Comparison of ENCODE assay signal across 15 mouse cellular contexts in the genomic region with DNA sequence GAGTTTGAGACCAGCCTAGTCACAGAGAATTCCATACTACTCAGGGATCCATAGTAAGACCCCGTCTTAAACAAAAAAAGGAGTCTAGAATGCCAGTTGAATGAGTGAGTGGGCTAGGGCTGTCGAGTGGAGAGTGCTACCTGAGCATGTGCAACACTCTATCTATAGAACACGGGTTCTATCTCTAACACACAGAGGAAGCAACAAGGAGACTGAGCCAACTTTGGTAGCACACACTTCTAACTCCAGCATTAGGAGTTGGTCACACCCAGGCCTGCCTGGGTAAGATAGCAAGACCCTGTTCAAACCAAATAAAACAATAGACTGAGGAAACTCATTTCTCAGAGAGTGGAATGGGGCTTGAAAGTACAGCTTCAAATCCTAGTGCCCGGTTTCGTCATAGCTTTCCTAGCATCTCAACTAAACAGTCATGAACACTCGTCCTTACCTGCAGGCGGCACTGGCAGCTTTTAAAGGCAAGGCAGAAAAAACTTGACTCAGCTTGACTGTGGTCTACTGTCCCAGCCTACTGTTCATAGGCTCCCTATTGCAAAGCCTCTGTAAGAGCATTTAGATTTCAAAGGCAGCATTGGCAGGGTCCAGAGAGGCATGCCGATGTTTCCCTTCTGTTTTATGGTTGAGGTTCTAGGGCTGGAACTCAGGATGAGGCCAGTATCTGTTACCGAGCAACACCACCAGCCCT. TPM values are rescaled to one million over a fixed set of nuclear protein-coding genes. Genes with fewer than 3 reads are reported as not detected.
DNase-seq lines count a peak whose midpoint lies in the region; ATAC-seq and TF ChIP-seq lines count a peak whose summit lies in the region.
"Had no signal": no experiment of that assay in that cellular context is flagged by ENCODE, and none has a peak within 500 bp of the region (broad histone marks: within the 10 kb centered on the region; RNA-seq: fewer than 3 reads in every experiment).

No protein-coding gene starts in this region.

- H3K36me3 ChIP-seq in heart, embryonic 10.5 days, result peaks cover 89% of the 10 kb centered on the region
- peaks cover 93% of the 10 kb centered on the region for H3K36me3 ChIP-seq in G1E (replicated peaks)
- peaks cover 89% of the 10 kb centered on the region for H3K36me3 ChIP-seq in liver, embryonic 15.5 days (replicated peaks)

- H3K9me3 ChIP-seq in heart, embryonic 10.5 days, result no peaks in the 10 kb centered on the region
- no peaks in the 10 kb centered on the region for H3K9me3 ChIP-seq in G1E (replicated peaks)
- H3K9me3 ChIP-seq in liver, embryonic 15.5 days (replicated peaks), result no peaks in the 10 kb centered on the region
- H3K9me3 ChIP-seq: embryonic facial prominence, embryonic 15.5 days; midbrain, embryonic 15.5 days had no signal

- intact Hi-C loops in heart, postnatal 10 days (cut with DNase I), result no loop called here
- intact Hi-C loops in left cerebral cortex, postnatal 25 days (cut with DNase I), result no loop called here

- peak overlapping the region; percentile 56 for H3K4me2 ChIP-seq in liver, embryonic 15.5 days
- H3K4me2 ChIP-seq: embryonic facial prominence, embryonic 15.5 days; midbrain, embryonic 15.5 days had no signal

- peak; percentile 84 for ATAC-seq in G1E (ENCODE audit: extremely low read depth, insufficient number of reproducible peaks, low FRiP score, poor library complexity, severe bottlenecking)
- ATAC-seq in erythroblast, adult 5-6 weeks (replicated peaks; ENCODE audit: low FRiP score, poor library complexity, severe bottlenecking), result peak; percentile 92
- peak; percentile 99 for ATAC-seq in liver, embryonic 15.5 days (ENCODE audit: insufficient read depth)
- ATAC-seq: forebrain, embryonic 16.5 days; midbrain, embryonic 15.5 days had no signal

- H3K4me3 ChIP-seq in heart, embryonic 10.5 days, result no peak overlapping the region
- H3K4me3 ChIP-seq in G1E (ENCODE audit: low read depth, low read length), result peak overlapping the region; percentile 11; the same call in 1 of the 2 replicates
- H3K4me3 ChIP-seq in liver, embryonic 15.5 days (replicated peaks), result 0 out of 2 replicates have a peak overlapping the region, but pooled peaks have one; percentile 2
- H3K4me3 ChIP-seq: embryonic facial prominence, embryonic 15.5 days; gastrocnemius, adult 2 months; midbrain, embryonic 15.5 days had no signal

- peak overlapping the region; percentile 31; the same call in 1 of the 2 replicates for H3K9ac ChIP-seq in liver, embryonic 15.5 days
- H3K9ac ChIP-seq: embryonic facial prominence, embryonic 15.5 days; midbrain, embryonic 15.5 days had no signal

- DNase-seq in heart, embryonic 10.5 days (ENCODE audit: low spot score), result peak; percentile 83
- DNase-seq in heart, postnatal 10 days, result no peak
- no peak for DNase-seq in G1E (ENCODE audit: low spot score)
- DNase-seq in left cerebral cortex, adult 18-20 months (ENCODE audit: low spot score in 2 of 2), result no peak
- DNase-seq in left cerebral cortex, postnatal 25 days (ENCODE audit: low spot score in 2 of 2), result no peak
- no peak for DNase-seq in cerebellum, postnatal 4 days (ENCODE audit: low spot score in 2 of 2)
- DNase-seq: gastrocnemius, adult 2 months; heart, postnatal 4 days; right cerebral cortex, postnatal 14 days; thymus, postnatal 36 days had no signal

- peaks cover 3% of the 10 kb centered on the region for H3K4me1 ChIP-seq in heart, embryonic 10.5 days
- peaks cover 62% of the 10 kb centered on the region for H3K4me1 ChIP-seq in G1E (ENCODE audit: insufficient read depth, low read depth, low read length)
- H3K4me1 ChIP-seq in liver, embryonic 15.5 days (replicated peaks), result peaks cover 70% of the 10 kb centered on the region

- TF ChIP-seq CTCF in G1E (IDR thresholded peaks at IDR 0.05; ENCODE audit: low read depth, low read length), result no peak

- 83% methylated on average over 9 of the region's 9 CpGs for WGBS in heart, embryonic 10.5 days
- WGBS in liver, embryonic 15.5 days (ENCODE audit: insufficient replicate concordance), result 33% methylated on average over 9 of the region's 9 CpGs

- no peaks in the 10 kb centered on the region for H3K27me3 ChIP-seq in heart, embryonic 10.5 days (ENCODE audit: insufficient read depth, poor library complexity, severe bottlenecking)
- H3K27me3 ChIP-seq in G1E (ENCODE audit: insufficient read depth, low read length), result no peaks in the 10 kb centered on the region
- no peaks in the 10 kb centered on the region for H3K27me3 ChIP-seq in liver, embryonic 15.5 days
- H3K27me3 ChIP-seq: embryonic facial prominence, embryonic 15.5 days; midbrain, embryonic 15.5 days had no signal

- H3K27ac ChIP-seq in heart, embryonic 10.5 days, result peak overlapping the region; percentile 75
- H3K27ac ChIP-seq in liver, embryonic 15.5 days (replicated peaks), result peak overlapping the region; percentile 95
- H3K27ac ChIP-seq: embryonic facial prominence, embryonic 15.5 days; gastrocnemius, adult 2 months; midbrain, embryonic 15.5 days had no signal

RNA-seq across cellular contexts. Expression of a gene that starts 6.4 kb away (rescaled TPM):
- 1.6 and 2.1 TPM in 2 replicates for polyA plus RNA-seq in heart, embryonic 10.5 days (2016; fragmentation: Nextera tagmentation; extraction: Ambion mirVana)
- 1 to 10 TPM; 3.0 to 3.5 TPM for total RNA-seq in heart, postnatal 10 days (2021)
- total RNA-seq in G1E (2014; fragmentation: Nextera tagmentation) (2.7 and 9.6 TPM in 2 replicates), G1E (2017) (1.2 and 2.0 TPM in 2 replicates)
- polyA plus RNA-seq in G1E (2012), result 0.05 TPM in 1 of 2 replicates, not detected in the other
- 2.5 and 4.8 TPM in 2 replicates for total RNA-seq in erythroblast, adult 5-6 weeks (2015; ENCODE audit: low replicate concordance)
- 6.3 and 16.2 TPM in 2 replicates for total RNA-seq in erythroblast, adult 5-6 weeks (2017; ENCODE audit: low replicate concordance)
- 2.1 and 2.4 TPM in 2 replicates for polyA plus RNA-seq in liver, embryonic 15.5 days (2015; fragmentation: Nextera tagmentation; extraction: Ambion mirVana)
- total RNA-seq in left cerebral cortex, adult 18-20 months (2021), result 1 to 10 TPM; 3.3 to 8.3 TPM
- total RNA-seq in left cerebral cortex, postnatal 25 days (2021), result 1 to 10 TPM; 3.5 to 7.2 TPM

RNA-seq across cellular contexts. Expression of a gene that starts 6.4 kb away (rescaled TPM):
- polyA plus RNA-seq in heart, embryonic 10.5 days (2016; fragmentation: Nextera tagmentation; extraction: Ambion mirVana), result 36.5 and 42.8 TPM in 2 replicates
- 10 to 100 TPM; 21.9 to 23.0 TPM for total RNA-seq in heart, postnatal 10 days (2021)
- total RNA-seq in G1E (2014; fragmentation: Nextera tagmentation), result 36.4 and 38.8 TPM in 2 replicates
- 59.8 and 60.8 TPM in 2 replicates for total RNA-seq in G1E (2017)
- polyA plus RNA-seq in G1E (2012), result 6.0 and 9.9 TPM in 2 replicates
- 10.4 and 19.9 TPM in 2 replicates for total RNA-seq in erythroblast, adult 5-6 weeks (2015; ENCODE audit: low replicate concordance)
- total RNA-seq in erythroblast, adult 5-6 weeks (2017; ENCODE audit: low replicate concordance), result 48.5 and 68.2 TPM in 2 replicates
- 21.6 and 26.0 TPM in 2 replicates for polyA plus RNA-seq in liver, embryonic 15.5 days (2015; fragmentation: Nextera tagmentation; extraction: Ambion mirVana)
- total RNA-seq in left cerebral cortex, adult 18-20 months (2021), result 10 to 100 TPM; 33.0 to 33.5 TPM
- 10 to 100 TPM; 27.2 to 32.7 TPM for total RNA-seq in left cerebral cortex, postnatal 25 days (2021)

RNA-seq across cellular contexts. Expression of a gene that starts 6.5 kb away (rescaled TPM):
- polyA plus RNA-seq in heart, embryonic 10.5 days (2016; fragmentation: Nextera tagmentation; extraction: Ambion mirVana), result 37.0 and 43.0 TPM in 2 replicates
- 10 to 100 TPM; 17.2 to 19.0 TPM for total RNA-seq in heart, postnatal 10 days (2021)
- total RNA-seq in G1E (2014; fragmentation: Nextera tagmentation), result 8.1 and 11.8 TPM in 2 replicates
- total RNA-seq in G1E (2017), result 11.3 and 11.9 TPM in 2 replicates
- polyA plus RNA-seq in G1E (2012), result 35.2 and 44.0 TPM in 2 replicates
- total RNA-seq in erythroblast, adult 5-6 weeks (2015; ENCODE audit: low replicate concordance), result 1.2 and 2.1 TPM in 2 replicates
- 3.2 and 4.3 TPM in 2 replicates for total RNA-seq in erythroblast, adult 5-6 weeks (2017; ENCODE audit: low replicate concordance)
- 16.5 and 18.0 TPM in 2 replicates for polyA plus RNA-seq in liver, embryonic 15.5 days (2015; fragmentation: Nextera tagmentation; extraction: Ambion mirVana)
- 10 to 100 TPM; 18.3 to 18.7 TPM for total RNA-seq in left cerebral cortex, adult 18-20 months (2021)
- total RNA-seq in left cerebral cortex, postnatal 25 days (2021), result 10 to 100 TPM; 18.2 to 18.5 TPM

RNA-seq across cellular contexts. Expression of a gene that starts 12.7 kb away (rescaled TPM):
- 3.2 and 4.5 TPM in 2 replicates for polyA plus RNA-seq in heart, embryonic 10.5 days (2016; fragmentation: Nextera tagmentation; extraction: Ambion mirVana)
- 1 to 10 TPM; 5.4 to 5.5 TPM for total RNA-seq in heart, postnatal 10 days (2021)
- total RNA-seq in G1E (2014; fragmentation: Nextera tagmentation), result 16.0 and 41.7 TPM in 2 replicates
- 5.3 and 6.0 TPM in 2 replicates for total RNA-seq in G1E (2017)
- polyA plus RNA-seq in G1E (2012), result 15.6 and 16.4 TPM in 2 replicates
- total RNA-seq in erythroblast, adult 5-6 weeks (2015; ENCODE audit: low replicate concordance), result 7.3 and 36.5 TPM in 2 replicates
- total RNA-seq in erythroblast, adult 5-6 weeks (2017; ENCODE audit: low replicate concordance), result 14.8 and 27.6 TPM in 2 replicates
- 2.8 and 3.7 TPM in 2 replicates for polyA plus RNA-seq in liver, embryonic 15.5 days (2015; fragmentation: Nextera tagmentation; extraction: Ambion mirVana)
- total RNA-seq in left cerebral cortex, adult 18-20 months (2021), result 10 to 100 TPM in 1 of 2 experiments, 1 to 10 TPM in 1; 8.0 to 11.3 TPM
- 10 to 100 TPM in 1 of 2 experiments, 1 to 10 TPM in 1; 9.9 to 11.6 TPM for total RNA-seq in left cerebral cortex, postnatal 25 days (2021)
